Mouse (Mus musculus) erythroblast, embryonic 14.5 days (primary cell): ENCODE data around the gene Ptprt.

Source experiments
- GATA1 ChIP-seq: IDR thresholded peaks from 2 replicates; pipeline ENCODE4 v1.6.1; 2012; ENCODE audit warnings: low read length, inconsistent platforms, mixed read lengths
- TAL1 ChIP-seq: IDR thresholded peaks from 3 replicates; pipeline ENCODE4 v1.6.1; 2012; ENCODE audit warnings: low read length, inconsistent platforms, mixed read lengths

DNA sequence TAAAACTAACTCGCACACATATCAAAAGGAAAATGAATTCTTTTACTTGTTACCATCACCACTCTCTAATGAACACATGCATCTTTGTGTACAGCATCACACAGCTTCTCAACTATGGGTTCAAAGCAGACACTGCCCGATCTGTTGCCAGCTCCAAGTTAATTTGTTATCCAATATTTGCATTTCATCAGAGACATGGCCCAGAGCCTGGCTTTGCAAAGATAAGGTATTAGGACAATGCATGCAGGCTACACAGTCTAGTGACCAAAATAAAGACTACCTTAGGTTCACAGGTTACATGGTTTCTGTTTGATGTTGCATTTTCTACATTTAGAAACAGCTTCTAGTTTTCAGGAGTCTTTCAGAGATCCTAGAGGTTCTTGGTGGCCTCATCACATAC lies 719.0 kb downstream of the Ptprt start:
- TF ChIP-seq TAL1: no peak
- no peak for TF ChIP-seq GATA1
